Mouse (Mus musculus) kidney, postnatal 14 days (tissue): Measurements from ENCODE around the gene Baz2b.

ENCODE experiments used
- DNase-seq: peaks from one replicate; pipeline ENCODE4 v3.0.0; 2022; ENCODE audit warnings: mixed read lengths

Gene Baz2b

DNA sequence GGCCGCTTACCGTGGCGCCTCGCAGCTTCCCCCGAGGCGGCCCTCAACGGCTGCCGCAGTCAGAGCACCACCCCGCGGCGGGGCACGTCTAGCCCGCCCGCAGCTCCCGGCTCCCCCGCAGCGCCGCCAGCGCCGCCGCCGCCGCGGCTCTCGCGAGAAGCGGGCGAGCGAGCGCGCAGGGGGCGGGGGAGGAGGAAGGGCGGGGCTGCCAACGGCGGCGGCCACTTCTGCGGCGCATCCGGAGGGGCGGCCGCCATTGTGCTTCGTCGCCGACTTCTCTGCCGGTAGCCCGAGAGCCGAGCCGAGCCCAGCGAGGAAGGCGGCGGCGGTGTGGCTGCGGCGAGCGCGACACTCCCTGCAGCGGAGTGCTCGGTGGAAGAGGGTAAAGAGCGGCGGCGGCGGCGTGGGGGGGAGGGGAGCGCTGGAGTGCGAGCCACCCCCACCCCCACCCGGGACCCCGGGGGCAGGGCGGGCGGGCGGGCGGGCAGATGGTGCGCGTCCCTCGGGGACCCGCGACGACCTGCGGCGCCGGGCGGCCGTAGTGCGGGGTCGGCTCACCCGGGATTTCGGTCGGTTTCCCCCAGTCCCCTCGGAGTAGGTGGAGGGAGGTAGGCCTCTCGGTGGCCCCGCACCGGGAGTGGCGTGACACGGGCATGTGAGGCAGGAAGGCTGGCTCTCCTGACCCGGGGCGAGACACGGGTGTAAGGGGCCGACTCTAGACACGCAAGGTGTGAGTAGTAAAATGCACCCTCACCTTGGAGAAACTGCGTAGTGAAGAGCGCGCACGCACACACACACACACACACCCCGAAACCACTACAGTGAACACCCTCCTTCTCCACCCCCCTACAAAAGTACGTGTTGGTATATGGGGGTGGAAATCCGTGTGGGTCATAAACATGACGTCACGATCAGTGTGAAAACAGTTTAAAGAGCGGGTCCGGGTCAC is at the start of gene Baz2b, which contains the start of gene March7:
Gene Baz2b (minus strand): TSS at position 137 of the 949 bp plus-strand sequence.
Gene March7 (plus strand): TSS at position 185 of the 949 bp plus-strand sequence.
- peak; percentile 93 for DNase-seq

DNA sequence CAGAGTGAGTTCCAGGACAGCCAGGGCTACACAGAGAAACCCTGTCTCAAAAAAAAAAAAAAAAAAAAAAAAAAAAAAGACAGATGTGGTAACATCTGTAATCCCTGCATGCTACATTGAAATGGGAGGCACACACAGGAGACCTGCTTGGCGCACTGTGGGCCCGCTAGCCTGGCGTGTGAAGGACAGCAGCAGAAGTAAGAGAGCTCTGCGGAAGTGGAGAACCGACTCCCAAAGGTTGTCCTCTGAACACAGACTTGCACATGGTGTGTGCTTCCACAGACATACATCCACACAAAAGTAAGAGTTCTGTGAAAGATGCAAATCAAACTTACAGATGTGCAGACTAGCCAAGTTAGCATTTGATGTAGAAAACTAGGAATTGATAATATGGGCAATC is 49.5 kb upstream of the Baz2b start:
- no peak for DNase-seq

DNA sequence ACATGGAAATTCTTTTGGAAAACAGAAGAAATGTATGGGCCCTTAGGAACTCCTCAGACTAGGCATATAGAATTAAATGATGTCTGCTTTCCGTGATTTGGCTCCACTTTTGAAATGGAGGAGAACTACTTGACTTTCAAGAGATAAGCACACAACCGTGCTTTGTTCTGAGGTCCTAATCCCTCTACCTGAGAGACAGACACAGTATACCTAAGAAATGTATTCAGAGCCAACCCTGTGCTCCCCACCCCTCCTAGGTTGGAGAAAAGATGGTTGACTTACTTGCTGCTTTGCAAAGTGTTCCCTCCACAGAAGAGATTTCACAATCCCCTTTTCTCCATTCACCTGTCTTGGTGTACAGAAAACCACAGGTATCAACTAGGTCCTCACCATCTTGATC is 47.1 kb upstream of the Baz2b start:
- DNase-seq, result no peak

DNA sequence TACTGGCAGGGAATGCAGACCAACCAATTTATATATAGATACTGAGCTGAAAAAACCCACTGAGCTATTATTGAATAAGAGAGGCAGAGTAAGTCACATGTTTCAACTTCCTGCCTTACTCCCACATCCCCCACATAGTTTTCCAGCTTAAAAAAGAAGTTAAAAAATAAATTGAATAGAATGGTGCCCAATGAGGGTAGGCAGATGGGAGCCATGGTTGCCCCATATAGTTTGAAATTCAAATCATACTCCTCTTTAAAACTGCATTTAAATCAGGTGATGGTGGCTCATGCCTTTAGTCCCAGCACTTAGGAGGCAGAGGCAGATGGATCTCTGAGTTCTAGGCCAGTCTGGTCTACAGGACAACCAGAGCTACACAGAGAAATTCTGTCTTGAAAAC is 43.9 kb upstream of the Baz2b start:
- DNase-seq, result no peak

DNA sequence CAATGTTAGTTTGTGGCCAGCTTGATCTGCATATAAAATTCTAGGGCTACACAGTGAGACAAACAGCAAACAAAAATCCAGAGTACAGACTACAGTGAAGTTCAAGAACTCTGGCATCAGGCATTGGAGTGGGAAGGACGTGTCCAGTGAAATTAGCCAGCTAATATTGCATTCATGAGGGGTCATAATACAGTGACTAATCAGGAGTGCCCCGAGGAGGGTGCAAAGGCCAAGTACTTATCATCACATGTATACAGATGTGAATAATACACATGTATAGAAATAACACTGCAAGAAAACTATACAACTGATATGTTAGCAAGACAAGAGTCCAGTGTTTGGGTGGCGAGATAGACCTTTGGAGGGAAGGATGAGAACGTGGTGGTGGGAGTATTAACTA is 43.1 kb upstream of the Baz2b start:
- DNase-seq, result no peak

DNA sequence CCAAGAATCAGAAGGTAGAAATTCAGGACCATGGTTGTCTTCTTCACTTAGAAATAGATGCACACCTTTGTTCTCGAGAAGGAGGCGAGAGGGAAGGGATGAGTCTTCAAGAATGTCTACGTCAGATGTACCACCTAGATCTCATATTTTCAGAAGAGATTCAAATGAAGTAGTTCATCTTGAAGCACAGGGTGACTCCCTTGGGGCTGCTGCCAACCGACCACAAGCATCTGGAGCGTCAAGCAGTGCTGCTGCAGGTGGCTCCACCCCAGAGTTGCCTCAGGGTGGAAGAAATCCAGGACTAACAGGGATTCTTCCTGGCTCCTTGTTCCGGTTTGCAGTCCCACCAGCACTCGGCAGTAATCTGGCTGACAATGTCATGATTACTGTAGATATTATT is 24.9 kb upstream of the Baz2b start:
- no peak for DNase-seq

DNA sequence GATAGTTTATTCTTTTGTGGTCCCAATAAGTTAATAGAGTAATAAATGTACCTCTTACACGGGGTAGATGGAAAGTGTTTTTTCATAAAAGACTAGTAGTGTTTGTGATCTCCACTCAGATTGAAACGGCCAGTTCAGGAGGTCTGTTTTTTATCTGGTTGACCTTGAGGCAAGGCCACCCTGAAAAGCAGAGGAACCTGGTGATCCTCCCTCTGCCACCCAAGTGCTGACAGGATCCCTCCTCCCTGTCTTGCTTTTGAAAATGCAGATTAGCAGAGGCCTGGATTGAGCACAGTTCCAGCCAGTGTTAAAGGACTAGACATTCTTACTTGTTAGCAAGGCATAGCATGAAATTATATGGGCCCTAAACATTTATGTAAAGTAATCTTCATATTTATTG is 23.5 kb upstream of the Baz2b start:
- DNase-seq, result no peak

DNA sequence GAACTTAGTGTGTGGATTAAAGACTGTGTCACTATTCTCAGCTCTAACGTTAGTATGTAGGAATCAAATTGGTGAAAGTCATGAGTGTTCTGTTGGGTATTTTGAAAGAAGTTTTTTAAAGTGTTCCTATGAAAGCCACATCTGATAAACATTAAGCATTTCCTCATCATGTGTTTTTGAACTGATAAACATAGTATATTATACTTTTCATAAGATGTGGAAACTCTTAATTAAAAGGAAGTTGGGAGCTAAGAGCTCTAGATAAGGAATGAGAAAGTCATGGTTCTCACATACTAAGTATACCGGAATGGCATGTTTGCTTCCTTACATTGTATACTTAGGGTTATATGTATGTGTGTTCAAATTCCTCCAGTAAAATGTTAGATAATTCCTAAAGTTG is 20.7 kb upstream of the Baz2b start:
- DNase-seq, result no peak

DNA sequence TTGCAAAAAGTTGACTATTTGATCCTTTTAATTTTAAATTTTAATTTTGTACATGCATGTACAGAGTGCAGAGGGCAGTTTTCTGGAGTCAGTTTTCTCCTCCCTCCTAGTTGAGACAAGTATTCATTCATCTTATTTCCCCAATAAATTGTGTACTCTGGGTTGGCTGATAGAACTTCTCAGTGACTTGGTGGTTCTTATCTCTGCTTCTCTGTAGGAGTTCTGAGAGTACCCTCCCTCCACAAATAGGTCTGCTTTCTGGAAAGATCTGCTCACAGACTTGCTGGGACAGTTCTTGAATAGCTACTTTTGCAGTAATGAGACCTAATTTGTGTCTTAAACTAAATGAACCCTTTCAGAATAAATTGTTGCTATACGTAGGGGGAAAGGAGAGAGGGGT is 18.8 kb upstream of the Baz2b start:
- DNase-seq, result no peak

DNA sequence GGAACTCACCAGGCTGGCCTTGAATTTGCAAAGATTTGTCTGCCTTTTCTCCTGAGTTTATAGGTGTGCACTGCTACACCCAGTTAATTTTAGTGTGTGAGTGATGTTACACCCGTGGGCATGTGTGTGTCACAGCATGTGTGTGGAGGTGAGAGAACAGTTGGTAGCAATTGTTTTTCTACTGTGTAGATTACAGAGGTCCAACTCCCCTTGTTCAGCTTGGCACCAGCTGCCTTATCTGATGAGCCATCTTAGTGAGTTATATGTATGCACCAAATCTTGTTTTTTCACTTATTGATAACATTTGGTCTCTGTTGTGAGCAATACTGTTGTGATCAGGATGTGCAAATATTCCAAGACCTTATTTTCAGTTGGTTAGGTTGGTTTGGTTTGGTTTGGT is 13.8 kb upstream of the Baz2b start:
- no peak for DNase-seq

DNA sequence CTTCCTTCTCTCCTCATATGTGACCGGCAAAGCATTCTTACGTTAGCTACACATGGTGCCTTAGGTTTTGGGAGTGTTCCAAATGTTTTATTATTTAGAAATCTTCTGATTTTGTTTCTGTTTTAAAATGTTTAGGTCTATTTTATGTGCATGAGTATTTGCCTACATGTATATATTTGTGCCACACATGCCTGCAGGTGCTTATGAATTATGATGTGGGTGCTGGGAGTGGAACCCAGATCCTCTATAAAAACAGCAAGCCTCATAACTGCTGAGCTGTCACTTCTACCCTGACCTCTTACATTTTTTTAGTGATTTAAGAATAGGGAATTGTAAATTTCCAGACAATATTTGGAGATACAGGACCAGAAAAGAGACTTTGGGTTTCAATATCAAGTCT is 12.3 kb upstream of the Baz2b start:
- DNase-seq, result no peak

DNA sequence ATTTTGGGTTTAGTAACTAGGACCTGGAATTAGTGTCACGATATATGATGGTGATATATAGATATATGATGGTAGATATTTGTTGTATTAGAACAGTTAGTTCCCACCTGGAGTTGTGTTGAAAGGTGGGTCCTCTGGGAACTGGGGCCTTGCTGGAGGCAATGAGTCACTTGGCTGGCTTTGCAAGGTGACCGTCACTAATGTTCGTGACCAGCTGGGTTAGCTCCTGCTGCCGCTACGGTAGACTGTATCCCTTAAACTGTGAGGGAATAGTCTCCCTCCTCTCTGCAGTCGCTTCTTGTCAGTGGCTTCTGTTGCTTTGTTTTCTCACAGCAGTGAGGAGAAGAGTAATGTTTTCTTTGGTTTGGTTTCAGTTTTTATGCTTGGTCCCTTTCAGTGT is 11.6 kb upstream of the Baz2b start:
- DNase-seq, result peak; percentile 35

DNA sequence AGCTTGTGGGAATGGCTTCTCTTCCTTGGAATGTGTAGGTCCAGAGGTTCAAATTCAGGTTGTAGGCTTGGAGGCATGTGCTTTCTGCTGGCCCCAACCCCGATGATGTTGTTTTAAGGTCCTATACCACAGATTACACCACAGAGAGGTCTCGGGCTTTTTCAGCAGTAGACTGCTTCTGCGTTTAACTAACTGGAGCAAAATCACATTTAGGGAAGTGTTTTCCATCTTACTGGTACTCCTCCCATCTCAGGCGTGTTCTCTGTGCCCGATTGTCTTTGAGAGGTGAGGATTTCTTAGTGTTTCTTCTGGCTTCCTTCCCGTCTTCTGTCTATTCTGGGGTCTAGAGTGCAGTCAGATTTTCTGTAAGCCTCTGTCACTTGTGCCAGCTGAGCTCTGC is 8.0 kb upstream of the Baz2b start:
- no peak for DNase-seq

DNA sequence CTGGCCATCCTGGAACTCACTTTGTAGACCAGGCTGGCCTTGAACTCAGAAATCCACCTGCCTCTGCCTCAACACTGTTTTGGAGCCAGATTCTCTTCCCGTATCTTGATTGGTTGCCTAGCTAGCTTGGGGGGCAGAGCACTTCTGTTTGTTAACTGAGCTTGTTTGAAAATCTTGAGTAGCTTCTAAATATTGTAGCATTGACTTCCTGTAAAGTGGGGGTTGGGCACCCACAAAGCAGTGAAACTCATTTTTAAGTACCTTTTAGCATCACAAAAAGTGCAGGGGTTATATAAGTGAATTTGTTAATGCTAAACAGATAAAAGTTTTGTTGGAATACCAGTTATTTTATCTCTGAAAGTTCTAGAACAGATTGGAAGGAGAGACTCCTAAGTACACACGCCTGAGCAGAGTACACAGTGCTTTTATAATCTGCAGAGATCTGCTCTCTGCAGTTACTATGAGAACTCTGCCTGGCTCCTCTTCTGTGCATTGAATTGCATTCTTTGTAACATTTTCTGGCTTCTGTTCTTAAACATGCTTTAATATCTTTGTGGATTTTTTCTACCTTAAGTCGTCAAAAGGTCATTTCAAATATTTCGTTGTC is 7.0 kb upstream of the Baz2b start:
- DNase-seq, result no peak

DNA sequence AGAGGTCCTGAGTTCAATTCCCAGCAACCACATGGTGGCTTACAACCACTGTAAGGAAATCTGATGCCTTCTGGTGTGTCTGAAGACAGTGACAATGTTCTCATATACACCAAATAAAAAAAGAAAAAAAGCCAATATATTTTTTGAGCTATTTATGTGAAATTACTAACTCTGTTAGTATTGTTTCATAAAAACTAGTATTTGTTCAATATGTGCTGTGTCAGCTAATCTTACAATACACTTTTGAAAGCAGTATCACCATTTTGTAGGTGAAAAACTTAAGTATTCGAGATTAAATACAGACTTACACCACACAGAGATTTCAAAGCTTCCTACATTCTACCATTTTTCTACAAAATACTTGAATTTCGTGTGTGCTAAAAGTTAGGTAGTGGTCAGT is 5.0 kb upstream of the Baz2b start:
- no peak for DNase-seq

DNA sequence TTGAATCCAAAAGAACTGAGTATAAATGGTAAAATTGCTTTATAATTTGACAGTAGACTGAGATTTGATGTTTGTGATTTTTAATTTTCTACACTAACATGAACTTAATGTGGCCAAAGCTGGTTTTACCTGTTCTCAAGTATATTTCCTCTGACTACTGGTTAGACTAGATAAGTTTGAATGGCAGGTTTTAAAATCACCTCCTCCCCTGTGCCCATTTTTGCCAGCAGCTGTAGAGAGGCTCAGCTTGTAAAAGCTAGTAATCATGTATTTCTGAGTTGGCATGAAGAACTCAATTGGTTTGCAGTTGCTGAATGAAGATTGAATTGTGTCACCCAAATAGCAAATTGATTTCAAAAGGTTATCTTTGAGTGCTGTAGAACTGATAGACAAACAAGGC is 2.8 kb upstream of the Baz2b start:
- no peak for DNase-seq

DNA sequence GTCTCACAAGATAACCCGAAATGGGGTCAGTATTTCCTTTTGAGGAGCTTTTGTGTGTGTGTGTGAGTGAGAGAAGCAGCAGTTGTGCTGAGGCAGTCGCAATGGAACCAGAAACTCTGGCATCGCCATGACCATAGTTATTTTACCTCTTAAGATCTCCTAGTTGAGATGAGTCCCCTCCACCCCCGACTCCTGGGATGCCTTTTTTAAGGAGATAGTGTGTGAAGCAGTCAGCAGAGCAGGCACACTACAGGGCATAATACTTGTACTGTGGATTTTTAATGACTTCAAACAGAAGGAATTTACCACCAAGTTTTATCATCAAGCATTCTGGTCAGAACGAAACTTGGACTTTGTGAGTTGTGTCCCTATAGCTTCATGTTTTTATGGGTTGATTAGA is 1.2 kb upstream of the Baz2b start:
- peak; percentile 9 for DNase-seq

DNA sequence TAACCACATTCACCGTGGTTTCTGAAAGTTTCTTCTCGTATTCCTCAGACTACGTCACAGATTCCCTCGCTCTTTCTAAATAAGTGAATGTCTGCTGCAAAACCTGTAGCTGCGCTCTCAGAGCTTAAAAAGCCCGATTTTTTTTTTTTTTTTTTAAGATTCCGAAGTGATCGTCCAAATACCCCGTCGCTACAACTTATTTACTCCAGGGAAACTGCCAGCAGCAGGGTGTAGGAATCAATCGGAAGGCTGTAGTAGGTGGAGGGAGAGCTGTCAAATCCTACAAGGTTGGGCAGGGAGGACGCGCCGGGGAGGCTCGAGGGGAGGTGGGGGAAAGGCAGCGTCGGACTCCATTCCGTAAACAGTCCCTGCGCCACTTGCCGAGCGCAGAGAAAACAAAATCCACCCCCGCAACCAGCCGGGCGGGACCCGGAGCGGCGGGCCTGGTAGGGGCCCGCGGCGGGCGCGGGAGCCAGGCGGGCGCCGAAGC is 472 bp downstream of the Baz2b start:
- no peak for DNase-seq

DNA sequence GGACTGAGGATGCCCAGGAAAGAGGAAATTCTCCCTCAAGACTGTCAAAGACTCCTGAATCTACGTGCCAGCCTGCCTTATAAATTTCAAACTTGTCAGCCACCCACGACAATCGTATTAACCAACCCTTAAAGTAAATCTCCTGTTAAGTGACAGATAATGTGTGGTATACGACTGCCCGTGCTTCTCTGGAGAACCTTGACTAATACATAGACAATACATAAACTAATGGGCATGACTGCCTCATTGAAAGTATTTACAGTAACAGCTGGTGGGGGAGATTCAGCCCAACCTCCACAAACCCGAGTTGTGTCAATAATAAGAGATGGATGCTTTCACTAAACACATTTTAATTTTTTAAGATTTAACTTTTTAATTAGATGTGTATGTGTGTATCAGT is 3.8 kb downstream of the Baz2b start:
- DNase-seq, result no peak

DNA sequence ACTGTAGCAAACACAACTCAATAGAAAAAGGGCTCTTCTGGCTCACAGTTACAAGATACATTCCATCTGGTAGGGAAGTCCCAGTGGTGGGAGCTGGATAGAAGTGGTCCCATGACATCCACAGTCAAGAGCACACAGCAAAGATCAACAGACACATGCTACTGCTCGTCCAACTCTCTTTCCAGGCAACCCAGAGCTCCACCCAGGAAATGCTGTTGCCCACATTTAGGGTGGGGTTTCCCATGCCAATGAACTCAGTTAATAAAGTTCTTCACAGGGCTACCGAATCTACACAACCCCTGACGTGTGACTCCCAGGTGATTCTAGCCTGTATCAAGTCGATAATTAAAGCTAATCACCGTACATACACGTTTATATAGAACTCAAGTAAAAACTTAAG is 5.5 kb downstream of the Baz2b start:
- DNase-seq, result no peak

DNA sequence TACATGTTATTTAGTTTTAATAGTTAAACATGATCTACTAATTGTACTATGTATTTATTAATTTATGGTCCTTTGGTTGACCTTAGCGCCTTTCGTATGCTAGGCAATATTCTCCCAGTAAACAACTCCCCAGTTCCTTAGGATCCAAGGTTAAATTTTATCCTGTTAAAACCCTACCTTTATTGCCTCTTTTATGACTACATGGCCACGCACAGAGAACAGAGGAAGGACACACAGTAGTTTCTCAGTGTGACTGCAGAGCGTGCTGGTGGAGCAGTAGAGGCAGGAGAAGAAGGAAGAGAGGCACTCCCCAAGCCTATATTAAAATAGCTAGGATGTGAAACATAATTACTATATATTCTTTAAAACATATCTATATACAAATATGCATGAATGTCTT is 5.9 kb downstream of the Baz2b start:
- DNase-seq, result no peak

DNA sequence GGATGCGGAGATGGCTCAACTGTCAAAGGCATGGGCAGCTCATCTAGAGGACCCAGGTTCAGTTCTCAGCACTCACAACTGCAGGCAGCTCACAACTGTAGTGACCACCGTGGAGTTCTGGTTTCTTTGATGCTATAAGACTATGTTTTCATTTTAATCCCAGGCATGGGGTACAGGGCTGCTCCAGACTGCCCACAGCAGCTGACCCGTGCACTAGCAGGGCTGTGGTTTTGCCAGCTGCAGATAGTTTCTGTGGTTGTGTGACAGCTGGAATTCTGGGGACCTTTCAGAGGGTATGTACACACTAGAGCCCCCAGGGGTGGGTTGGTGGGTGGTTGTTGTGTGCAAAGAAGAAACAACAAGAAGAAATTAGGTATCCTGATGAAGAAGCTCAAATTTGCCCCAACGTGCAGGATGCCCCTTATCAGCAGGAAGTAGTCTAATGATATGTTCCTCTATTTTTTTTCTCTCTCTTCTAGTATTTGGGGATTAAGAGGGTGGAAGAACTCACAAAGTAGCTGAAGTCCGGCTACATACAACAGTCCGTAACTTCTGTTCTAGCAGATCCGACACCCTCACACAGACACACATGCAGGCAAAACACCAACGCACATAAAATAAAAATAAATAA is 6.6 kb downstream of the Baz2b start:
- no peak for DNase-seq

DNA sequence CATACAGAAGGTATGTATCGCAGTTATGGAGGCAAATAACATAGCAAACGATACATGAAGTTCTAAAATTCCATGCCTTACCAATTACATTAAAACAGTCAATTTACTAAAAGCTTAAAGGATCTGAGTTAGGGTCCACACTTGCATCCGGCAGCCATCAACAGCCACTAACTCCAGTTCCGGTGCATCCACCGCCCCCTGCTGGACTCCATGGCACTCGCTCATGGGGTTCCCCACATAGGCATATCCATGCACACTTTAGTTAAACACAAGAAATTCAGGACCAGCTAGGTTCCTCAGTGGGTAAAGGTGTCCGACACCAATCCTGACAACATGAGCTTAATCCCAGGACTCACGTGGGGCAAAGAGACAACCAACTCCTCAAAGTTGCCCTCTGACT is 9.0 kb downstream of the Baz2b start:
- DNase-seq, result peak; percentile 65

DNA sequence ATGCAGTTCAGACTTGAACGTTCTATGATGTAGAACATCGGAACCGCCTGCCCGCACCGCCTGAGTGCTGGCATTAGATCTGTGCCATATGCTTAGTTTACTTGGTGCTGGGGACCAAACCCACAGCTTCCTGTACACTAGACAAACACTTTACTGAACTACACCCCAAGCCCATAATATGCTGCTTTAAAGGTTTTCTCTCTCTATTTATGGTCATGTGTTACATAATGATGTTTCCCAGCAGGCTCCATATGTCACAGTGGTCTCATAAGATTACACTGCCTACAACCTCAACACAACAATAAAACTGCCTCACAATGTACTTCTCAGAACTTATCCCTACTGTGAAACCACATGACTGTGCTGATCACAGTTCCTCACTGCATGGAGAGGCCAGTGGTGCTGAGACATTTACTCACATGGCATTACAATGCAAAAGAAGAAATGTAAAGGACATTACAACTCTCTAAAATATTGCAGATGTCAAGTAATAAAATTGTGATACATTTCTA is 9.5 kb downstream of the Baz2b start:
- no peak for DNase-seq
